Mouse (Mus musculus) small intestine, adult 2 months (tissue): ENCODE results near the gene Ccna2. TPM values are rescaled to one million over a fixed set of nuclear protein-coding genes. Genes with fewer than 3 reads are reported as not detected.
A peak's percentile ranks its signal among the peaks of the same experiment; 100 is the strongest.
"Not testable (repeated sequence)": the region's sequence is repeated elsewhere in the genome, so short reads cannot be mapped to it uniquely, and the experiment has no call there.

Experiments used
- H3K27ac ChIP-seq: fragments of 200-500 bp; 2 replicates; pipeline ENCODE4 v1.5.1; 2012; ENCODE audit warnings: low read depth, low read length, control low read depth, inconsistent platforms; ENCODE audit not compliant: insufficient read depth
- H3K27me3 ChIP-seq: fragments of 200-500 bp; 2 replicates; pipeline ENCODE4 v1.6.1; 2012; ENCODE audit warnings: mild to moderate bottlenecking, moderate library complexity, low read length, inconsistent platforms; ENCODE audit not compliant: control insufficient read depth, insufficient read depth
- H3K36me3 ChIP-seq: fragments of 200-500 bp; 2 replicates; pipeline ENCODE4 v1.6.1; 2012; ENCODE audit warnings: mild to moderate bottlenecking, low read length, control low read depth, inconsistent platforms; ENCODE audit not compliant: control insufficient read depth, insufficient read depth
- H3K4me1 ChIP-seq: fragments of 200-500 bp; 2 replicates; pipeline ENCODE4 v1.6.1; 2012; ENCODE audit warnings: low read length, inconsistent platforms, mixed read lengths; ENCODE audit not compliant: control insufficient read depth, insufficient read depth, insufficient read length
- H3K4me3 ChIP-seq: fragments of 200-500 bp; 2 replicates; pipeline ENCODE4 v1.5.1; 2012; ENCODE audit warnings: low read depth, mild to moderate bottlenecking, control low read depth, inconsistent platforms, low read length, moderate library complexity
- CTCF ChIP-seq: fragments of 200-500 bp; IDR thresholded peaks from 2 replicates; pipeline ENCODE4 v1.5.1; 2012; ENCODE audit warnings: low read depth, mild to moderate bottlenecking, control low read depth, inconsistent platforms, low read length, moderate library complexity, mixed read lengths; ENCODE audit not compliant: insufficient replicate concordance, insufficient read length; ENCODE audit errors: extremely low read depth
- POLR2A ChIP-seq: fragments of 200-500 bp; IDR thresholded peaks from 2 replicates; pipeline ENCODE4 v1.6.1; 2012; ENCODE audit warnings: low read depth, mild to moderate bottlenecking, control low read depth, inconsistent platforms, low read length, moderate library complexity
- WGBS: fragments of 180-500 bp; shearing (Covaris S2); methylation state at CpG from one replicate; pipeline ENCODE4 v1.1.7; 2018; 5-methylcytosine and 5-hydroxymethylcytosine counted together
- polyA plus RNA-seq: library from polyadenylated mRNA; depleted of rRNA; stranded (reverse); fragments of >200 nt; gene quantifications from 2 replicates; pipeline ENCODE4 v1.2.3, GENCODE M21; 2012; rRNA removed

Ccna2 gene
- polyA plus RNA-seq = 23.9 and 52.2 TPM in 2 replicates

- H3K4me1 ChIP-seq = no peaks in the 10 kb centered on the region
- H3K27ac ChIP-seq = peak within 1 kb of the TSS; percentile 45
- peaks cover 6% of the 10 kb centered on the region for H3K36me3 ChIP-seq
- H3K27me3 ChIP-seq = no peaks in the 10 kb centered on the region
- peak within 1 kb of the TSS; percentile 94 for H3K4me3 ChIP-seq
- TF ChIP-seq CTCF (peak; percentile 71), POLR2A (peak; percentile 74; the same call in 1 of the 2 replicates)
- under 1% methylated on average over 60 of the region's 60 CpGs for WGBS
Measured at GRCm38 (mm10) chr3:36571827-36572378, at the start of gene Ccna2. TSS of gene Ccna2 (minus strand) at chr3:36572150.

- H3K27ac ChIP-seq = no peak overlapping the region
- H3K4me1 ChIP-seq = peaks cover 4% of the 10 kb centered on the region; the same call in 1 of the 2 replicates
- no peak for TF ChIP-seq POLR2A
- no peak for TF ChIP-seq CTCF
- WGBS = 66% methylated on average over 7 of the region's 7 CpGs
- H3K36me3 ChIP-seq = no peaks in the 10 kb centered on the region
- H3K4me3 ChIP-seq = no peak overlapping the region
- H3K27me3 ChIP-seq = no peaks in the 10 kb centered on the region
Measured at GRCm38 (mm10) chr3:36618181-36618580, 46.2 kb upstream of the Ccna2 start.

- 57% methylated on average over 5 of the region's 5 CpGs for WGBS
- no peak overlapping the region for H3K4me3 ChIP-seq
- H3K27ac ChIP-seq = no peak overlapping the region
- peaks cover 6% of the 10 kb centered on the region for H3K4me1 ChIP-seq
- TF ChIP-seq CTCF = no peak
- no peak for TF ChIP-seq POLR2A
- H3K27me3 ChIP-seq = no peaks in the 10 kb centered on the region
- H3K36me3 ChIP-seq = no peaks in the 10 kb centered on the region
Measured at GRCm38 (mm10) chr3:36613908-36614255, 41.9 kb upstream of the Ccna2 start.

DNA sequence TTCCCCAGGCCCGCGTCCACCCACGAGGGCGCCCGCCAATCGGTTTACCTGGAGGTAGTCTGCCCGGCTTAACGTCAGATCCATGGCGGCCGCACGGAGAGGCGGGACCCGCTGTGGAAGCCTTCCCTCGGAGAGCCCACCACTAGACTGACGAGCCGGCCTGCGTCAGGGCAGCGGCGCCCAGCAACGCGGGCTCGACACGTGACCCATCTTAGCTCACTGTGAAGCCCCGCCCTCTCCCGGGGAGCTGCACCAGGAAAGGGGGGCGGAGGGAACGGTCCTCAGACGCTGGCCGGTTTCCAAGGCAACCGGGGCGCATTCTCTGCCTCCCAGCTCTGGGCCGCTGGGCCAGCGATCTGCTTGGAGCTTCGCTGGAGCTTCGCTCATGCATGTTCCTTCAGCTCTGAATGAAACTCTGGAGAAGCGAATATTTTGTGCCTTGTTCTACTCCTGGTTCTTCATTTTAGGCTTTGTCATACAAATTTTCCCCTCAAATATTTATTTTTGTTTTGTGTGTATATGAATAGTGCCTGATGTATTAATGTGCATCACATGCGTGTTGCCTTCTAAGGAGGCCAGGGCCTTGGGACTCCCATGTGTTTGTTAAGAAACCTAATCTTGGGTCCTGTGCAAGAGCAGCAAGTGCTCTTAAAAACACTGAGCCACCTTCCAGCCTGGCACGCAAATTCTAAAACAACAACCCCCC, 41.4 kb upstream of the Ccna2 start, which contains the start of gene Bbs7:
Gene Bbs7 (minus strand): TSS at position 276 of the 706 bp plus-strand sequence.
- Histone ChIP-seq H3K4me3 (peak within 1 kb of the TSS; percentile 61), H3K36me3 (no peaks in the 10 kb centered on the region), H3K27ac (no peak within 1 kb of the TSS), H3K27me3 (no peaks in the 10 kb centered on the region), H3K4me1 (peaks cover 6% of the 10 kb centered on the region)
- 2% methylated on average over 38 of the region's 38 CpGs for WGBS
- TF ChIP-seq POLR2A = no peak

- Histone ChIP-seq H3K27me3 (no peaks in the 10 kb centered on the region), H3K4me3 (peak overlapping the region; percentile 61), H3K36me3 (no peaks in the 10 kb centered on the region), H3K4me1 (peaks cover 6% of the 10 kb centered on the region), H3K27ac (no peak overlapping the region)
- no peak for TF ChIP-seq CTCF
- no peak for TF ChIP-seq POLR2A
- WGBS = 10% methylated on average over 6 of the region's 6 CpGs
Measured at GRCm38 (mm10) chr3:36612687-36613086, 40.7 kb upstream of the Ccna2 start.

- H3K27me3 ChIP-seq = no peaks in the 10 kb centered on the region
- WGBS = 69% methylated on average over 7 of the region's 7 CpGs
- H3K36me3 ChIP-seq = no peaks in the 10 kb centered on the region
- TF ChIP-seq CTCF (no peak), POLR2A (no peak)
- no peak overlapping the region for H3K4me3 ChIP-seq
- no peak overlapping the region for H3K27ac ChIP-seq
- H3K4me1 ChIP-seq = no peaks in the 10 kb centered on the region
Measured at GRCm38 (mm10) chr3:36605894-36606783, 34.2 kb upstream of the Ccna2 start.

DNA sequence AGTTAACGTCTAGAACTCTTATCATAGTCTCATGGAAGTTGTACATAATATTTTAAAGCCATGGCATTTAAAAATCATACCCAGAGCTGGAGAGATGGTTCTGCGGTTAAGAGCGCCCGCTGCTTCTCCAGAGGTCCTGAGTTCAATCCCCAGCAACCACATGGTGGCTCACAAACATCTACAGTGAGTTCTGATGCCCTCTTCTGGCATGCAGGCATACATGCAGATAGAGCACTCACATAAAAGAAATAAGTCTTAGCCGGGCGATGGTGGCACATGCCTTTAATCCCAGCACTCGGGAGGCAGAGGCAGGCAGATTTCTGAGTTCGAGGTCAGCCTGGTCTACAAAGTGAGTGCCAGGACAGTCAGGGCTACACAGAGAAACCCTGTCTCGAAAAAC, 27.8 kb upstream of the Ccna2 start:
- not testable (repeated sequence) for H3K36me3 ChIP-seq, H3K27me3 ChIP-seq, H3K27ac ChIP-seq, H3K4me3 ChIP-seq, H3K4me1 ChIP-seq
- WGBS = 86% methylated on average over 9 of the region's 9 CpGs
